Mouse (Mus musculus): ENCODE data around the gene Cst7. TPM values are rescaled to one million over a fixed set of nuclear protein-coding genes. Genes with fewer than 3 reads are reported as not detected.

The Cst7 gene
- polyA plus RNA-seq, 2 experiments, result 1.6 to 3.8 TPM

- DNase-seq (ENCODE audit: low spot score) (no peak), ATAC-seq (ENCODE audit: low FRiP score, low read depth) (no peak)
- no peaks in the 10 kb centered on the region for H3K36me3 ChIP-seq (ENCODE audit: control insufficient read depth, insufficient read depth, low read length)
- 91% methylated on average over 8 of the region's 8 CpGs for WGBS
- no peaks in the 10 kb centered on the region for H3K4me1 ChIP-seq (ENCODE audit: control insufficient read depth, insufficient read depth, low read length)
- H3K27ac ChIP-seq (replicated peaks; ENCODE audit: low read depth, low read length), result no peak overlapping the region
- no peak for TF ChIP-seq POLR2A (IDR thresholded peaks at IDR 0.05; ENCODE audit: borderline replicate concordance, extremely low read depth, insufficient read depth, insufficient read length)
- no peak overlapping the region for H3K9ac ChIP-seq (ENCODE audit: low read depth, low read length, severe bottlenecking)
- no peak overlapping the region for H3K4me3 ChIP-seq (replicated peaks; ENCODE audit: low read length)
- H3K9me3 ChIP-seq (ENCODE audit: control insufficient read depth, low read length), result no peaks in the 10 kb centered on the region
- no peaks in the 10 kb centered on the region for H3K27me3 ChIP-seq (ENCODE audit: control insufficient read depth, insufficient read depth, low read length)
- H3K4me2 ChIP-seq (replicated peaks; ENCODE audit: low read depth, low read length, severe bottlenecking), result no peak overlapping the region
These were observed 54.7 kb downstream of the Cst7 start for GRCm38 (mm10) chr2:150624926-150625325.

DNA sequence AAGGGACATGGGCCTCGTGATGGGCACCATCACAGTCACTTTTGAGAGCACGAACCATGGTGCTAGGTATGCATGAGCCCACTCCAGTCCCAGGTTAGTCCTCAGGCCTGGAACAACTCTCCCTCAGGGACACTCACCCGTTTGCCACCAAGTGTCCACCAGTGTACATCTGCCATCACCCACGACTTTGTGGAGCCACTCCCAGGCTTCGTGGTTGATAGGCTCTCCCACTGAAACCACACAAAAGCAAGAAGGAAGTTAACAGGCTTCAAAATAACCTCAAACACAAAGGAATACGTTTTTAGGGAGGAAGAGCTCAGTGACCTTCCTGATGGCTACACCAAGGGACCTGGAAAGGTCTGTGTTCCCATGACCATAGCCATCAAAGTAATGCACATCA, 56.9 kb downstream of the Cst7 start:
- no peak for DNase-seq (ENCODE audit: low spot score)
- no peaks in the 10 kb centered on the region for H3K9me3 ChIP-seq (ENCODE audit: control insufficient read depth, low read length)
- no peak overlapping the region for H3K4me3 ChIP-seq (replicated peaks; ENCODE audit: low read length)
- no peak overlapping the region for H3K9ac ChIP-seq (ENCODE audit: low read depth, low read length, severe bottlenecking)
- H3K4me2 ChIP-seq (replicated peaks; ENCODE audit: low read depth, low read length, severe bottlenecking), result no peak overlapping the region
- TF ChIP-seq POLR2A (IDR thresholded peaks at IDR 0.05; ENCODE audit: borderline replicate concordance, extremely low read depth, insufficient read depth, insufficient read length), result no peak
- no peak overlapping the region for H3K27ac ChIP-seq (replicated peaks; ENCODE audit: low read depth, low read length)
- no peaks in the 10 kb centered on the region for H3K27me3 ChIP-seq (ENCODE audit: control insufficient read depth, insufficient read depth, low read length)
- no peaks in the 10 kb centered on the region for H3K36me3 ChIP-seq (ENCODE audit: control insufficient read depth, insufficient read depth, low read length)
- no peaks in the 10 kb centered on the region for H3K4me1 ChIP-seq (ENCODE audit: control insufficient read depth, insufficient read depth, low read length)
- ATAC-seq (ENCODE audit: low FRiP score, low read depth), result no peak
- 75% methylated on average over 6 of the region's 6 CpGs for WGBS

Other genes with a start within 250 kb of the Cst7 start
- 0.45 and 0.67 TPM in 2 replicates for gene Gm10130, start 246.7 kb upstream of the Cst7 start, polyA plus RNA-seq (2012; rRNA removed)
- gene Gm10130, start 246.7 kb upstream of the Cst7 start, polyA plus RNA-seq (2014; fragmentation: Nextera tagmentation; extraction: Ambion mirVana), result 1.9 and 3.6 TPM in 2 replicates
- 2.7 and 2.8 TPM in 2 replicates for gene 3300002I08Rik, start 207.7 kb upstream of the Cst7 start, polyA plus RNA-seq (2012; rRNA removed)
- gene 3300002I08Rik, start 207.7 kb upstream of the Cst7 start, polyA plus RNA-seq (2014; fragmentation: Nextera tagmentation; extraction: Ambion mirVana), result 9.0 TPM in 2 replicates
- 1.2 and 1.5 TPM in 2 replicates for gene Zfp442, start 118.9 kb upstream of the Cst7 start, polyA plus RNA-seq (2012; rRNA removed)
- gene Zfp442, start 118.9 kb upstream of the Cst7 start, polyA plus RNA-seq (2014; fragmentation: Nextera tagmentation; extraction: Ambion mirVana), result 6.7 and 7.6 TPM in 2 replicates
- gene Zfp345, start 85.3 kb upstream of the Cst7 start, polyA plus RNA-seq (2012; rRNA removed), result 0.05 and 0.06 TPM in 2 replicates
- gene Zfp345, start 85.3 kb upstream of the Cst7 start, polyA plus RNA-seq (2014; fragmentation: Nextera tagmentation; extraction: Ambion mirVana), result not detected in 2 replicates
- 39.2 and 39.5 TPM in 2 replicates for gene Apmap, start 38.2 kb downstream of the Cst7 start, polyA plus RNA-seq (2012; rRNA removed)
- 30.9 and 31.6 TPM in 2 replicates for gene Apmap, start 38.2 kb downstream of the Cst7 start, polyA plus RNA-seq (2014; fragmentation: Nextera tagmentation; extraction: Ambion mirVana)
- 5.5 and 7.4 TPM in 2 replicates for gene Acss1, start 98.1 kb downstream of the Cst7 start, polyA plus RNA-seq (2012; rRNA removed)
- 4.0 and 5.6 TPM in 2 replicates for gene Acss1, start 98.1 kb downstream of the Cst7 start, polyA plus RNA-seq (2014; fragmentation: Nextera tagmentation; extraction: Ambion mirVana)
- 0.01 and 0.03 TPM in 2 replicates for gene Vsx1, start 118.9 kb downstream of the Cst7 start, polyA plus RNA-seq (2012; rRNA removed)
- not detected in 2 replicates for gene Vsx1, start 118.9 kb downstream of the Cst7 start, polyA plus RNA-seq (2014; fragmentation: Nextera tagmentation; extraction: Ambion mirVana)
- 31.3 and 34.1 TPM in 2 replicates for gene Entpd6, start 178.6 kb downstream of the Cst7 start, polyA plus RNA-seq (2012; rRNA removed)
- 22.6 and 23.0 TPM in 2 replicates for gene Entpd6, start 178.6 kb downstream of the Cst7 start, polyA plus RNA-seq (2014; fragmentation: Nextera tagmentation; extraction: Ambion mirVana)
- gene Pygb, start 216.3 kb downstream of the Cst7 start, polyA plus RNA-seq (2012; rRNA removed), result 61.3 and 62.3 TPM in 2 replicates
- 65.2 and 78.5 TPM in 2 replicates for gene Pygb, start 216.3 kb downstream of the Cst7 start, polyA plus RNA-seq (2014; fragmentation: Nextera tagmentation; extraction: Ambion mirVana)